Mouse (Mus musculus): ENCODE data around the gene Wdr25. TPM values are rescaled to one million over a fixed set of nuclear protein-coding genes. Genes with fewer than 3 reads are reported as not detected.
A peak's percentile ranks its signal among the peaks of the same experiment; 100 is the strongest.

The Wdr25 gene
- polyA plus RNA-seq, 2 experiments from 2014 or later: 3.3 to 6.9 TPM

GRCm38 (mm10) chr12:109069751-109070150 is 176.3 kb downstream of the Wdr25 start:
- peak; percentile 24 for ATAC-seq

DNA sequence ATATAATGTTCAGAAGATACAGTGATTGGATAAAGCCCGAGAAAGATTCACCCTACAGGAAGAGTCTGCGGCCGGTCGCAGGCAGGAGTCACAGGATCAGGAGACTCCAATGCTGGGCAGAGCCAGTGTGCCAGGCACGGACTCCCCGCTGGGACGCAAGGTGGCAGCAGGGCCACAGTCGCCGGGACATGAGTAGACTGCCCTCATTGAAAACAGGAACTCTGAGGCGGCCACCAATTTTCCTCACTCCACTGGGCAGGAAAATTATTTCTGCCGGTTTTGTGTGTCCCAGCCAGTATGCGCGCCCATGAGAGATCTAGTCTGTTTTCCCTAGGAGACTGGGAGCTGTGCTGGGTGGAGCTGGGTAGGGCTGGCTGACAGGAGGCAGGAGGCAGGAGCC is 177.8 kb downstream of the Wdr25 start:
- no peak for ATAC-seq

- no peak for ATAC-seq
Measured at GRCm38 (mm10) chr12:109074106-109074505, 180.7 kb downstream of the Wdr25 start.

- no peak for ATAC-seq
Measured at GRCm38 (mm10) chr12:109074777-109075285, 181.4 kb downstream of the Wdr25 start.

GRCm38 (mm10) chr12:109077036-109077435 is 183.6 kb downstream of the Wdr25 start:
- ATAC-seq: no peak

Other genes with a start within 250 kb of the Wdr25 start
- 1 to 10 TPM; 3.6 to 5.6 TPM for gene Degs2, start 191.3 kb upstream of the Wdr25 start, polyA plus RNA-seq (2017; shearing (Covaris generic))
- gene Yy1, start 100.7 kb upstream of the Wdr25 start, polyA plus RNA-seq (2017; shearing (Covaris generic)): 10 to 100 TPM; 16.8 to 18.1 TPM
- 1 to 10 TPM; 2.2 to 4.4 TPM for gene Slc25a29, start 57.7 kb upstream of the Wdr25 start, polyA plus RNA-seq (2017; shearing (Covaris generic))
- gene Slc25a47, start 57.6 kb upstream of the Wdr25 start, polyA plus RNA-seq (2017; shearing (Covaris generic)): 1 to 10 TPM in 1 of 2 experiments, under 1 TPM in 1; 0.51 to 1.3 TPM
- 10 to 100 TPM; 54.6 to 59.1 TPM for gene Wars, start 543 bp downstream of the Wdr25 start, polyA plus RNA-seq (2017; shearing (Covaris generic))
- gene Begain, start 174.6 kb downstream of the Wdr25 start, polyA plus RNA-seq (2017; shearing (Covaris generic)): not detected